Mouse (Mus musculus): ENCODE measurements around the gene Slc16a8. TPM values are rescaled to one million over a fixed set of nuclear protein-coding genes. Genes with fewer than 3 reads are reported as not detected.

The Slc16a8 gene
- total RNA-seq (2021) = under 1 TPM in 1 of 2 experiments, not detected in 1; 0.17 TPM

- no peak for DNase-seq (ENCODE audit: low spot score in 2 of 2)
- intact Hi-C loops (cut with DNase I) = no loop called here
These were observed at the start of gene Slc16a8 for GRCm38 (mm10) chr15:79254661-79255060. Gene Slc16a8, minus strand, starts transcription at chr15:79254761.

- intact Hi-C loops (cut with DNase I) = no loop called here
- no peak for DNase-seq (ENCODE audit: low spot score in 2 of 2)
These were observed 49.2 kb upstream of the Slc16a8 start for GRCm38 (mm10) chr15:79303725-79304124.

GRCm38 (mm10) chr15:79299563-79300155 is 45.1 kb upstream of the Slc16a8 start:
- intact Hi-C loops (cut with DNase I) = no loop called here
- no peak for DNase-seq (ENCODE audit: low spot score in 2 of 2)

- DNase-seq (ENCODE audit: low spot score in 2 of 2) = no peak
- intact Hi-C loops (cut with DNase I) = no loop called here
These were observed 44.0 kb upstream of the Slc16a8 start for GRCm38 (mm10) chr15:79298553-79298952.

DNA sequence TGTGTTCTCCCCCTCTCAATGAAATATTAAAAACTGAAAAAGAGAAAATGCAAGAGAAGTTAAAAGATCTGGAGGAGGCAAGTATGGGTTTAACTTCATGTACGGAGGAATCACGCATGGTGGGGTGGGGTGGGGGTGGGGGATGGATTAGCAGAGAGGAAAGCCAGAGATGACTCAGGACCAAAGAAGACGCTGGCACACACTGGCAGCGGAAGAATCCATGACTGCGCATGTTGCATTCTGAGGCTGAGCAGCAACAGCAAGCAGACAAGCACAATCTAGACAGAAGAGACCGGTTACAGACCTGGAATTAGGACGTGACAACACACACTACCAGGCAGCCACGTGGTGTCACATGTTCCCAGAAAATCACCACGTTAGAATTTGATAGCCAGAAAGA is 38.2 kb upstream of the Slc16a8 start:
- DNase-seq (ENCODE audit: low spot score in 2 of 2) = no peak
- intact Hi-C loops (cut with DNase I) = no loop called here

DNA sequence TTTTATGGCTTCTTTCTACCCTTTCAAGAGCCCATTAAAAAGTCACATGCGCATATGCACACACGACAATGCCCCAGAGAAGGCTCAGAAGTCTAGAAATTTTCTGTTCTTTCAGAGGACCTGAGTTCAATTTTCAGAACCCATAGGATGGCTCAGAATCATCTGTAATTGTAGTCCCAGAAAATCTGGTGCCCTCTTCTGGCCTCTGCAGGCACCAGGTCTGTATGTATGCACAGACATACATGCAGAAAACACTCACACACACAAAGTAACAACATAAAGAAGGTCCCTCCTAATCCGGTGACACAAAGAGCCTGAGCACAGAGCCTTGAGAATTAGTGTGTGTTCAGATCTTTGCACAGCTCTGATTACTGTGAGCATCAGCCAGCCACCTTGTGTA is 35.8 kb upstream of the Slc16a8 start:
- intact Hi-C loops (cut with DNase I) = no loop called here

GRCm38 (mm10) chr15:79289441-79289840 is 34.9 kb upstream of the Slc16a8 start:
- no peak for DNase-seq (ENCODE audit: low spot score in 2 of 2)
- intact Hi-C loops (cut with DNase I) = no loop called here

More for the DNA sequence above, 35.8 kb upstream of the Slc16a8 start:
- DNase-seq (ENCODE audit: low spot score in 2 of 2) = no peak

GRCm38 (mm10) chr15:79288387-79288786 is 33.8 kb upstream of the Slc16a8 start:
- DNase-seq (ENCODE audit: low spot score in 2 of 2) = no peak
- intact Hi-C loops (cut with DNase I) = no loop called here

GRCm38 (mm10) chr15:79287091-79287490 is 32.5 kb upstream of the Slc16a8 start:
- DNase-seq (ENCODE audit: low spot score in 2 of 2) = no peak
- intact Hi-C loops (cut with DNase I) = no loop called here

DNA sequence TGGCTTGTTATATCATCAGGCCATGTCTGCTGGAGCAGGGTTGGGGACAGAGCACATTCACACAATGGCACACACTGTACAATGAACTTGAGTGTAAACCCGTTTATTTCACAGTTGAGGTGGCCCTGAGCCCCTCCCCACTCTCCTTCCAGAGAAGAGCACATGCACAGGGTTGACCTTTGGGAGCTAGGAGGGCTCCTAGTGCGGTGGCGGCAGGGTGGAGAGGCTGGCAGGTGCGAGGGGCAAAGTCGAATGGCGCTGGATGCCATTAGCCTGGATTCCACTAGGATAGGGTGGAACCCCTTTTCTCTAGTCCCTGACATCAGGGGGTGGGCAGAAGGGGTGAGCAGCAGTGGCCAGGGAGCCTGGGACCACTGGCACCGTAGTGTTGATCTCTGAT is 31.6 kb upstream of the Slc16a8 start:
- DNase-seq (ENCODE audit: low spot score in 2 of 2) = no peak
- intact Hi-C loops (cut with DNase I) = no loop called here

DNA sequence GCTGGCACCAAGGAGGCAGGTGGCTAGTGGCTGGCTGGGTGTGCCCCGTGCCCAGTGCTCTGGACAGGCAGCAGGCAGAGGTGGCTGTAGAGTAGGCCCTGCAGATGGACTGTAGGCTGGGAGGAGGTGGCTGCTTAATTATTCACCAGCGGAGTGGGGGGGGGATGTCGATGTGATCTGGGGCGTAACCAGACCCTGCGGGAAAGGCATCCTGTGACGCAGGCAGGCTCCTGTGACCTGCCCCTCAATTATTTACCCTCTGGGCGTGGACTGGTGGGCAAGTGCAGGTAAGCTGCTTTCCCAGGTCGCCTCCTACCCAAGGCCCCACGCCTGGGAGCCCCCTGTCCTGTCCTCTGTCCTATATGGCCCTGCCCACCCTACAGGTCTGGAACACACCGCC is 30.8 kb upstream of the Slc16a8 start, which contains the start of gene Baiap2l2:
Gene Baiap2l2 (minus strand): TSS at position 139 of the 400 bp plus-strand sequence.
- no peak for DNase-seq (ENCODE audit: low spot score in 2 of 2)
- intact Hi-C loops (cut with DNase I) = no loop called here

DNA sequence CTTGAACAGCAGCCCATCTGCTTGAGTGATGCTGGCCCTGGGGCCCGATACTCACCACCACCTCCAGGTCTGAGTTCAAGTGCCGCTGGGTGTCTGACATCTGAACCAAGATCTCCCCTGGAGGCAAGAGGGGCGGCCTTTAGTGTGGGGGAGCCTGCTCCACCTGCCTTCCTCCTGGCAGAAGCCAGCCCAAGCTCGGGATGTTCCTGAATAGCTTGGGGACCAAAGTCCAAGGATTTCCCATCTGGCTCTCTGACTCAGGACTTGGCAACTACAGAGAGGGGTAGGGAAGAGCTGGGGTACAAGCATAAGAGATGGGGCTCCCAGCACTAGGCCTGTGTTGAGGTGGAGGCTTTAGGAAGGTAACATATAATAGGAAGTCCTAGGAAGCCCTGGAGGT is 28.8 kb upstream of the Slc16a8 start:
- DNase-seq (ENCODE audit: low spot score in 2 of 2) = no peak
- intact Hi-C loops (cut with DNase I) = no loop called here

DNA sequence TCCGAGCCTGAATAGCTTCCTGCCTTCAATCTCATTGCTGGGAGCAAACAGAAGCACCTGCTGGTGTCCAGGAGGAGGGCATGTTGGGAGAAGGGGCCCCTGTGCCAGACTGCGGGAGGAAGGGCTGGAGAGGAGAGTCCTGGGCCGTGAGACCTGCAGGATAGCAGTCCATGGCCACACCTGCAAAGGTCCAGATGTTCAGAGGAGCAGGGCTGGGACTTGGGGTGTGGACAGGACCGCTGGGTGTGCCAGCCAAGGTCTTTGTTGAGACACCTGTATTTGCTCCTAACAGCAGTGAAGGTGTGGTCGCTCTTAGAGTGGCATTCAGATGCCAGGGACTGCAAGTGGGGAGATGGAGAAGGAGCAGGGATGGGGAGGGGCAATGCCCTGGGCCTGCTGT is 27.9 kb upstream of the Slc16a8 start:
- no peak for DNase-seq (ENCODE audit: low spot score in 2 of 2)
- intact Hi-C loops (cut with DNase I) = no loop called here

- intact Hi-C loops (cut with DNase I) = no loop called here
- DNase-seq (ENCODE audit: low spot score in 2 of 2) = no peak
These were observed 26.8 kb upstream of the Slc16a8 start for GRCm38 (mm10) chr15:79281389-79281788.

DNA sequence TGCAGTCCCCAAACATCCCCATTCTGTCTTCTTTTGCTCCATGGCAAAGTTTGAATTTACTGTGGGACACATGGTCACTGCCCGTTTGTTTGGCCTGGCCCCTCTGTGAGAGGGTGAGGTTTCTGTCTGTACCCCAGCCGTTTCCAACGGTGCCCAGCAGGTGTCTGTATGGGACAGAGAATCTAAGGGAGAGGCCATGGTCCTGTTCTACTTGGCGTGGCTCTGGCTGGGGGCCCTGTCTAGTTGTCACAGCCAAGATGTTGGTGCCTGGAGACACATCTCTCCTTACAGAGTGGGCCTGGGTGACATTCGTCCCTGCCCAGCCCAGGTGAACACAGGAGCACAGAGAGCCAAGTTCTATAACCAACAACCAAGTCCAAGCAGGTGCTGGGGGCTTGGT is 26.3 kb upstream of the Slc16a8 start:
- intact Hi-C loops (cut with DNase I) = no loop called here
- no peak for DNase-seq (ENCODE audit: low spot score in 2 of 2)

DNA sequence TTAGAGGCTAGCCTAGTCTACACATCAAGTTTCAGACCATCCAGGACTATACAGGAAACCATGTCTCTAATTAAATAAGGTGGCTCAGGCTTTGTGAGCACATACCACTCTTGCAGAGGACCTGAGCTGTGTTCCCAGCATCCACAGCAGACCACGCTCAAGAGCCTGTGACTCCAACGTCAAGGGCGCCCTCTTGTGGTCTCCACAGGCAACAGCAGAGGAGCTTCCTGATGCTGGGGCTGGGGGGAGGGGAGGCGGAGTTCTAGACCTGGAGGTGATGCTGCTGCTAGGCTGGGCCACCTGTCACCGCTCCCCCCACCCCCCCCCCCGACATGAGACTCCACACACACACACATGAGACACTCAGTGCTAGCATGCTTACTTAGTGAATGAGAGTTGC is 25.6 kb upstream of the Slc16a8 start:
- intact Hi-C loops (cut with DNase I) = no loop called here
- no peak for DNase-seq (ENCODE audit: low spot score in 2 of 2)

GRCm38 (mm10) chr15:79277728-79278127 is 23.2 kb upstream of the Slc16a8 start:
- no peak for DNase-seq (ENCODE audit: low spot score in 2 of 2)
- intact Hi-C loops (cut with DNase I) = no loop called here

GRCm38 (mm10) chr15:79273020-79273419 is 18.5 kb upstream of the Slc16a8 start:
- intact Hi-C loops (cut with DNase I) = no loop called here
- DNase-seq (ENCODE audit: low spot score in 2 of 2) = no peak

GRCm38 (mm10) chr15:79271124-79271746 is 16.7 kb upstream of the Slc16a8 start:
- intact Hi-C loops (cut with DNase I) = no loop called here
- peak in 1 of 2 experiments; percentile 30 for DNase-seq (ENCODE audit: low spot score in 2 of 2)

DNA sequence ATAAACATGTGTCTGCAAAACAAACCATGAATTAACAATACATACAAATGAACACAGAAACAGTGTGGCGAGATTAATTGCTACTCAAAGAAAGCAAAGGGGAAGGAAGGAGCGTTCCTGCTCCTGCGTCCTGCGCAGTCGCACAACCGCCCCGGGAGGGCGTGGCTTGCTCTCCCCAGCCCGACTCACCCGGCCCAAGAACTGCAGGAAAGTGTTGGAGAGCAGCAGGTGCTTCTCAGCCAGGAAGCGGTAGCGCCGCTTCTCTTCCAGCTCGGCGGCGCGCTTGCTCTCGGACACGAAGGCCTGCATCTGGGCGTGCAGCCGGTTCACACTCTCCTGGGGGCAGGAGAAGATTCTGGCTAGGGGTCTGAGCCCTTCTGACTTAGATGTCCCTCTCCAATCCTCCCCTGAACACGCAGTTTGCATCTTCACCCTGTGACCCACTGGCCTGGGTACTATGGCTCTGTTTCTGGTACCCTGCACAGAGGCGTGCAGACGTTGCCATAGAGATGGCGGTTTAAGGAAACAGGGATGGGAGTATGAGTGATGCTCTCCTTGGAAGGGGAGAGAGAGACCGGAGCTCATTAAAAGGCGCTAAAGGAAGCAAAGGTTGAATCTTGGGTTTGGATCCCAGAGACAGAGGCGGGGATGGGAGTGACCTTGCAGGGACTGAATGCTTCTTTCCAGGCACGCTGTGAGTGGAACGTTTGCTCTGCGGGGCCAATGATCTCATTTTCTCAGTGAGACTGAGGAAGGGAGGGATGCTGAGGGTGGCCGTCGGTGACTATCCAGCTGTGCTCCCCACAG is 16.0 kb upstream of the Slc16a8 start:
- DNase-seq (ENCODE audit: low spot score in 2 of 2) = peak; percentile 33 to 49
- intact Hi-C loops (cut with DNase I) = no loop called here

DNA sequence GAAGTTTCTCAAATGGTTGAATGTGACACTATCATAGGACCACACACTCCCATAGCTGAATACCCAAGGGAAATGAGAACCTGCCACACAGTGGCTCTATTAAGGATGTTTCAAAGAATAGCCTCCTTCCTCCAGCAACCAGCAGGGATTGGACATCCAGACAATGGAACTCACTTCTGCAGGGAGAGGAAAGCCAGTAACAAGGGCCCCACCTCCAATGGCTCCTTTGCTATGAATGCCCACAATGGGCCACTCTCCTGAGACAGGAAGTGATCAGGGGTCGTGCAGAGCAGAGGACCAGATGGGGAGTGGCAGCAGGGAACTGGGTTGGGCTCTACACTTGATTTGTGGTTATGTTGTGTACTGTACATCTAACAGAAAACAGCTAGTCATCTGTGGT is 14.0 kb upstream of the Slc16a8 start:
- intact Hi-C loops (cut with DNase I) = no loop called here
- no peak for DNase-seq (ENCODE audit: low spot score in 2 of 2)

Measured in left cerebral cortex, postnatal 36 days (tissue).